Mouse (Mus musculus): ENCODE measurements around the gene Syce3. TPM values are rescaled to one million over a fixed set of nuclear protein-coding genes. Genes with fewer than 3 reads are reported as not detected.

Gene Syce3
- total RNA-seq, 2 experiments from 2014 or later, result not detected

GRCm38 (mm10) chr15:89399716-89400115 lies 10.6 kb downstream of the Syce3 start:
- TF ChIP-seq CTCF (IDR thresholded peaks at IDR 0.05), result no peak

GRCm38 (mm10) chr15:89398146-89398545 lies 12.2 kb downstream of the Syce3 start:
- intact Hi-C loops (cut with DNase I), result no loop called here
- DNase-seq, result no peak
- Histone ChIP-seq H3K4me3 (no peak overlapping the region), H3K27ac (no peak overlapping the region)
- TF ChIP-seq CTCF (IDR thresholded peaks at IDR 0.05), result no peak

More at GRCm38 (mm10) chr15:89399716-89400115, 10.6 kb downstream of the Syce3 start:
- H3K4me3 ChIP-seq, result no peak overlapping the region
- intact Hi-C loops (cut with DNase I), result no loop called here
- DNase-seq, result no peak
- no peak overlapping the region for H3K27ac ChIP-seq

DNA sequence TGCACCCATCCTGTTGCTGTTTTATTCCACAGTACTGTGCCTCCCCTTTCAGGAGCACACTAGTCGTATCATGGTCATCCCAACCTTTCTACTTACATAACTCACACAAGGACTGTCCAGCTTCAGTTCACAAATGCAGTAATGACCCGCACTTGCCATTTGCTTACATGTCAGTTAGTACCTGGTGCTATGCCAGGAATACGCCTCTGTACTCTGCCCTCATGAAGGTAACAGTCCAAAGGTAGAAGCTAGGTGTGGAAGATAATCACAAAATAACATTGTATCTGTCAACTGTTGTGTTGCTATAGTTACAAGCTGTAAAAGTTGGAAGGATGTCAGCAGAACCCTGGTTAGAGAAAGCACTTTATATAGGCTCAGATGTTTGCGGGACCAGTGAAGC lies 13.4 kb downstream of the Syce3 start:
- no peak overlapping the region for H3K4me3 ChIP-seq
- intact Hi-C loops (cut with DNase I), result no loop called here
- no peak for TF ChIP-seq CTCF (IDR thresholded peaks at IDR 0.05)
- no peak for DNase-seq
- H3K27ac ChIP-seq, result no peak overlapping the region

DNA sequence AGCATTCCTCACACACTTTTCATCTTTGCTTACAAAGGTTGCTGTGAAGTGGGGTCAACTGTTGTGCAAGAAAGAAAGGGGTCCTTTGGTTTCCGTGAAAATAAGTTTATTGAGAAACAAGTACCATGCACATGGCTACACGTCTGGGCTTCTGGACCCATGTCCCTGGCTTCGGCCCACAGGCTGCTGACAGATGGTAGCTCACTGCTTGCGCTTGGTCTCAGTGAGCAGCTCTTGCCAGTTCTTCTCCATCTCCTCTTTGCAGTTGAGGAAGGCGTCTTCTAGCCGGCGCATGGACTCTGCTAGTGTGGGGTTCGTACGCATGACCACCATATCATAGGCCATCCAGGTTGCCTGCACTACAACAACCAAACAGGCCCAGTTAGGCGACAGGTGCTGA lies 20.2 kb downstream of the Syce3 start:
- no peak for TF ChIP-seq CTCF (IDR thresholded peaks at IDR 0.05)
- Histone ChIP-seq H3K4me3 (no peak overlapping the region), H3K27ac (no peak overlapping the region)
- no peak for DNase-seq
- intact Hi-C loops (cut with DNase I), result no loop called here

DNA sequence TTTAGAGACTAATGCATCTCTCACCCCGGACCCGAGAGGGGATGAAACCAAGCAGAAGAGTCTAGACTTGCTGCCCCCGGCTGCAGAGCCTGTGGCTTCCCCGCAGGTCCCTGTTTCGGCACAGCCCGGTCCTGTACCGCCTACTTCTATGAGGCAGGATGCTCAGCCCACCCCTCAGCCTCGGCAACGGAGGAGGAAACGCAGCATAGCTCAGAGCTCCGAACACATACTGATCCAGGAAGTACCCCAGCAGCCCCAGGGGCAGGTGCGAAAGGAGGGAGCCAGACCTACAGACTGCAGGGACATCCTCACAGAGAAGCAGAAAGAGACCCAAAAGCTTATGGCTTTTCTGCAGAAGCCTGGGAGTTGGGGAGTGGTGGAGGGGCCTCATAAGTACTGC lies 23.2 kb downstream of the Syce3 start:
- no peak for DNase-seq
- TF ChIP-seq CTCF (IDR thresholded peaks at IDR 0.05), result no peak
- intact Hi-C loops (cut with DNase I), result no loop called here
- H3K27ac ChIP-seq, result no peak overlapping the region
- no peak overlapping the region for H3K4me3 ChIP-seq

GRCm38 (mm10) chr15:89384617-89385016 lies 25.7 kb downstream of the Syce3 start, which contains the start of gene Klhdc7b:
Klhdc7b (plus strand) TSS chr15:89384917.
- TF ChIP-seq CTCF (IDR thresholded peaks at IDR 0.05), result no peak
- Histone ChIP-seq H3K4me3 (no peak within 1 kb of the TSS), H3K27ac (no peak within 1 kb of the TSS)
- intact Hi-C loops (cut with DNase I), result no loop called here
- DNase-seq, result no peak

DNA sequence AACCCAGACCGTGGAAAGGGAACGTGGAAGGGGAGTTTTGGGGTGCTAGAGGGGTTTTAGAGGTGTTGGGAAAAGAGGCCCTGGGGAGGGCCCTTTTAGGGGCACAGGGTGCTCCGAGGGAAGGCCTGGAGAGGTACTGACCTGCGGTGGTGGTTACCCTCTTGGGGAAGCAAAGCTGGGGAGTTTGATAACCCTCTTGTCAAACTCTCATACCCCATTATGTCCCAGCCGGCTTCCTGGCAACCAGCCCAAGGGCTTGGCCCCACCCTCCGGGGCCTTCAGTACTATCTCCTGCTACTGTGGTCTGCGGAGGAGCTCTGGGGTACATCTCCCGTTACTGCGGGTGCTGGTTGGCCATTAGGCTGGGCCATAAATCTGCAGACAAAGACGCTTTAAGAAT lies 30.9 kb downstream of the Syce3 start:
- peak overlapping the region; percentile 71 for H3K4me3 ChIP-seq
- DNase-seq, result no peak
- intact Hi-C loops (cut with DNase I), result no loop called here
- H3K27ac ChIP-seq, result peak overlapping the region; percentile 83
- TF ChIP-seq CTCF (IDR thresholded peaks at IDR 0.05), result no peak

- DNase-seq, result no peak
- intact Hi-C loops (cut with DNase I), result no loop called here
- H3K4me3 ChIP-seq, result peak within 1 kb of the TSS; percentile 71
- H3K27ac ChIP-seq, result peak within 1 kb of the TSS; percentile 83
- TF ChIP-seq CTCF (IDR thresholded peaks at IDR 0.05), result no peak
Observed at GRCm38 (mm10) chr15:89378831-89379401, 31.4 kb downstream of the Syce3 start, which contains the start of gene Odf3b. Odf3b (minus strand) TSS chr15:89379282.

GRCm38 (mm10) chr15:89377938-89378828 lies 32.1 kb downstream of the Syce3 start:
- H3K27ac ChIP-seq, result peak overlapping the region; percentile 83
- no peak for TF ChIP-seq CTCF (IDR thresholded peaks at IDR 0.05)
- no peak for DNase-seq
- intact Hi-C loops (cut with DNase I), result no loop called here
- peak overlapping the region; percentile 71 for H3K4me3 ChIP-seq

GRCm38 (mm10) chr15:89377362-89377761 lies 32.9 kb downstream of the Syce3 start:
- peak overlapping the region; percentile 20 for H3K4me3 ChIP-seq
- H3K27ac ChIP-seq, result no peak overlapping the region
- no peak for DNase-seq
- no peak for TF ChIP-seq CTCF (IDR thresholded peaks at IDR 0.05)
- intact Hi-C loops (cut with DNase I), result no loop called here

- H3K4me3 ChIP-seq, result peak within 1 kb of the TSS; percentile 20
- DNase-seq, result no peak
- H3K27ac ChIP-seq, result no peak within 1 kb of the TSS
- intact Hi-C loops (cut with DNase I), result no loop called here
- TF ChIP-seq CTCF (IDR thresholded peaks at IDR 0.05), result no peak
Observed at GRCm38 (mm10) chr15:89376957-89377356, 33.3 kb downstream of the Syce3 start, which contains the start of gene Tymp. Tymp (minus strand) TSS chr15:89377039.

- Histone ChIP-seq H3K27ac (no peak overlapping the region), H3K4me3 (no peak overlapping the region)
- no peak for TF ChIP-seq CTCF (IDR thresholded peaks at IDR 0.05)
- intact Hi-C loops (cut with DNase I), result no loop called here
- DNase-seq, result no peak
Observed at GRCm38 (mm10) chr15:89376040-89376439, 34.3 kb downstream of the Syce3 start.
